12 mouse cellular contexts compared by ENCODE assay signal in genomic region chr17:47322128-47322990, GRCm38 (mm10). TPM values are rescaled to one million over a fixed set of nuclear protein-coding genes. Genes with fewer than 3 reads are reported as not detected.
DNase-seq lines count a peak whose midpoint lies in the region; ATAC-seq lines count a peak whose summit lies in the region.
"Had no signal": no experiment of that assay in that cellular context is flagged by ENCODE, and none has a peak within 500 bp of the region (broad histone marks: within the 10 kb centered on the region; RNA-seq: fewer than 3 reads in every experiment).

No protein-coding gene starts in this region.

- 85% methylated on average over 21 of the region's 22 CpGs for WGBS in kidney, embryonic 16.5 days
- WGBS in embryonic facial prominence, embryonic 10.5 days = 81% methylated on average over 22 of the region's 22 CpGs

- no peak overlapping the region for H3K4me3 ChIP-seq in kidney, embryonic 16.5 days (ENCODE audit: low read length)
- H3K4me3 ChIP-seq in embryonic facial prominence, embryonic 10.5 days = 0 out of 2 replicates have a peak overlapping the region, but pooled peaks have one; percentile 8
- H3K4me3 ChIP-seq: liver, embryonic 15.5 days; neural tube, embryonic 15.5 days had no signal

- no peaks in the 10 kb centered on the region for H3K4me1 ChIP-seq in kidney, embryonic 16.5 days (ENCODE audit: insufficient read depth, low read length)
- H3K4me1 ChIP-seq in embryonic facial prominence, embryonic 10.5 days = peaks cover 22% of the 10 kb centered on the region
- H3K4me1 ChIP-seq: neural tube, embryonic 15.5 days had no signal

- H3K27ac ChIP-seq in kidney, embryonic 16.5 days (ENCODE audit: low read length) = no peak overlapping the region
- H3K27ac ChIP-seq in embryonic facial prominence, embryonic 10.5 days (replicated peaks) = peak overlapping the region; percentile 76
- H3K27ac ChIP-seq: hindbrain, embryonic 14.5 days; liver, embryonic 15.5 days; macrophage; neural tube, embryonic 15.5 days had no signal

- H3K4me2 ChIP-seq in kidney, embryonic 16.5 days (replicated peaks; ENCODE audit: low read depth, low read length) = no peak overlapping the region
- H3K4me2 ChIP-seq: hindbrain, embryonic 14.5 days; liver, embryonic 15.5 days; neural tube, embryonic 15.5 days had no signal

- no peaks in the 10 kb centered on the region for H3K27me3 ChIP-seq in kidney, embryonic 16.5 days (ENCODE audit: insufficient read depth, low read length)
- no peaks in the 10 kb centered on the region for H3K27me3 ChIP-seq in embryonic facial prominence, embryonic 10.5 days (replicated peaks; ENCODE audit: low read depth, poor library complexity, severe bottlenecking)
- H3K27me3 ChIP-seq: liver, embryonic 15.5 days; neural tube, embryonic 15.5 days had no signal

- peak; percentile 67 for ATAC-seq in kidney, embryonic 16.5 days (ENCODE audit: low FRiP score, low TSS enrichment)
- no peak for ATAC-seq in inflammation-experienced regulatory T-cells, adult 6 months

- no peak overlapping the region for H3K9ac ChIP-seq in kidney, embryonic 16.5 days (replicated peaks; ENCODE audit: low read length)
- H3K9ac ChIP-seq: hindbrain, embryonic 14.5 days; liver, embryonic 15.5 days; neural tube, embryonic 15.5 days had no signal

- peaks cover 35% of the 10 kb centered on the region for H3K36me3 ChIP-seq in kidney, embryonic 16.5 days (ENCODE audit: insufficient read depth, low read length)
- H3K36me3 ChIP-seq in embryonic facial prominence, embryonic 10.5 days (replicated peaks) = peaks cover 73% of the 10 kb centered on the region
- H3K36me3 ChIP-seq: liver, embryonic 15.5 days had no signal

- no peaks in the 10 kb centered on the region for H3K9me3 ChIP-seq in kidney, embryonic 16.5 days (ENCODE audit: low read length)
- H3K9me3 ChIP-seq in embryonic facial prominence, embryonic 10.5 days = no peaks in the 10 kb centered on the region
- H3K9me3 ChIP-seq: liver, embryonic 15.5 days; neural tube, embryonic 15.5 days had no signal

- no peak for DNase-seq in kidney, adult 11 months
- peak; percentile 23 for DNase-seq in right cerebral cortex, adult 2 months (ENCODE audit: low spot score in 2 of 2)
- DNase-seq in right cerebral cortex, postnatal 4 days = no peak
- no peak for DNase-seq in embryonic facial prominence, embryonic 10.5 days (ENCODE audit: low spot score)
- no peak for DNase-seq in thymus, postnatal 25 days
- DNase-seq: adrenal gland, postnatal 25 days had no signal

RNA-seq across cellular contexts. Expression of gene Mrps10, which starts 46.3 kb away (rescaled TPM):
- polyA plus RNA-seq in kidney, embryonic 16.5 days (2015; fragmentation: Nextera tagmentation; extraction: Ambion mirVana) = 80.0 and 83.3 TPM in 2 replicates
- polyA plus RNA-seq in embryonic facial prominence, embryonic 10.5 days (2016; fragmentation: Nextera tagmentation; extraction: Ambion mirVana) = 90.0 and 96.0 TPM in 2 replicates
- polyA plus RNA-seq in inflammation-experienced regulatory T-cells, adult 6 months (2017; shearing (Covaris generic)) = 10 to 100 TPM; 31.5 to 34.9 (median 33.0) TPM

Comparison
In these comparisons a context has a peak if more than half of its experiments do, and no peak if none do; other contexts are left out.
1. DNase-seq: peak in right cerebral cortex, adult 2 months (2 of 2); none in kidney, adult 11 months (single experiment), right cerebral cortex, postnatal 4 days (single experiment), embryonic facial prominence, embryonic 10.5 days (single experiment) and thymus, postnatal 25 days (single experiment).